Mouse (Mus musculus) heart, adult 8-10 months (tissue): ENCODE measurements around the gene Fem1b. TPM values are rescaled to one million over a fixed set of nuclear protein-coding genes. Genes with fewer than 3 reads are reported as not detected.
"Not testable (repeated sequence)": the region's sequence is repeated elsewhere in the genome, so short reads cannot be mapped to it uniquely, and the experiment has no call there.

Experiments
- DNase-seq: peaks from one replicate; pipeline ENCODE4 v3.0.0; 2022; ENCODE audit warnings: low spot score
- total RNA-seq, 4 experiments: library from RNA; stranded (reverse); gene quantifications; 2 replicates each; pipeline ENCODE4 v1.2.4; 2022

Gene Fem1b
- 10 to 100 TPM; 13.7 to 14.5 (median 14.1) TPM for total RNA-seq

- peak; percentile 91 for DNase-seq
These were observed at the start of gene Fem1b for GRCm38 (mm10) chr9:62811516-62812121. Gene Fem1b, minus strand, starts transcription at chr9:62811934.

GRCm38 (mm10) chr9:62860866-62861265, 49.1 kb upstream of the Fem1b start:
- DNase-seq = no peak

DNA sequence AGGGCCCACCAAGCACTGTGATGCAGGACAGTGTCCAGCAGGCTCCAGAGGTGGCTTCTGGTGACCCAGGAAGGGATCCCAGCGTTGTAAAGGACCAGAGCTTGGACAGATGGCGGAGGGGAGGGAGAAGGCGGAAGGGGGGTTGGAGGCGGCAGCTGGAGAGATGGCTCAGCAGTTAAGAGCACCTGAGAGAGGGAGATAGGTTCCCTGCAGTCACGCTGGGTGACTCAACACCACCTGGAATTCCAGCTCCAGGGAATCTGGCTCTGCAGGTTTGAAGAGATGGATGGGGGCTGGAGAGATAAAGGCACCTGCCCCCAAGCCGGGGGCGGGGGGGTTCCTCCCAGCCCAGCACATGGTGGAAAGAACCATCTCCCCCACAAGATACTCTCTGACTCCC, 48.4 kb upstream of the Fem1b start:
- DNase-seq = not testable (repeated sequence)

- DNase-seq = no peak
These were observed 46.7 kb upstream of the Fem1b start for GRCm38 (mm10) chr9:62858266-62859019.

DNA sequence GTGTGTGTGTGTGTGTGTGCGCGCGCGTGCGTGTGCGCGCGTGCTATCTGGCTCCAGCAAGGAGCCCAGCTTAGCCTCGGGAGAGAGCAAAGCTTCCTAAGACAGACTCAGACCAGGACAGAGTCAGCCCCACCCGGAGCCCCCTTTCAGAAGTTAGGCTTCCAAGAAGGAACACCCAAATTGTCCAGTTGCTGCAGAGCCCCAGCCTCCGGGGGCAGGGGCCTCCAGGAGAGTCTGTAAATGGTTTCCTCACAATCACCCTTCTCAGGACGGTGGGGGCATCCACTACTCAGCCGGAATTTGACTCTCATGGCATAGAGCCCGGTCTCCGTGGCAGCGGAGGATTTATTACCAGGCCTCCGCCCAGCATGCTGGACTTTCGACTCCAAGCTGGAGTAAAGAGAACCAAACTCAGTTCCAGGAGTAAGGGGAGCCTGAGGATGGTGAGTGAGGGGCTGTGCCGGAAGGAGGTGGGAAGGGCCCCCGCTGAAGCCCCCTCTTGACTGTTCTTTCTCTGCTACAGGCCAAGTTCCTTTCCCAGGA, 46.1 kb upstream of the Fem1b start, which contains the start of gene Calml4:
TSS of gene Calml4 (plus strand) at position 362 of the 543 bp plus-strand sequence.
- peak; percentile 66 for DNase-seq

GRCm38 (mm10) chr9:62857216-62857615, 45.5 kb upstream of the Fem1b start:
- peak; percentile 45 for DNase-seq

DNA sequence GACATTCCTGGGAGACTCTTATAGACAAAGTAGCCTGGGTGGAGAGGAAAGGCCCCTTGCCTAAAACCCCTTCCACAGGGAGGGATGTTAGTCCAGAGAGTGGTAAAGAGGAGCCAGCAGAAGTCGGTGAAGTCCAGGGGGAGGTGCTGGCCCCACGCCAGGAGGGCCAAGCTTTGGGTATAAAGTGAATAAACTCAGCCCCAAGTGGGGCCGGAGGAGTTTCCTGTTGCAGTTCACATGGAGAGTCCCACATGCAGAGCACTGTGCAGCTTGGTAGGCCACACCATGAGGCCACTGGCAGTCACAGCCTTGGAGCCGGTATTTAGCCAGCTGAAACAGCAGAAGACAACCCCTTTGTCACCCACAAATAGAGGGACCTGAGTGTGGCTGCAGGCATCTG, 42.7 kb upstream of the Fem1b start:
- no peak for DNase-seq

DNA sequence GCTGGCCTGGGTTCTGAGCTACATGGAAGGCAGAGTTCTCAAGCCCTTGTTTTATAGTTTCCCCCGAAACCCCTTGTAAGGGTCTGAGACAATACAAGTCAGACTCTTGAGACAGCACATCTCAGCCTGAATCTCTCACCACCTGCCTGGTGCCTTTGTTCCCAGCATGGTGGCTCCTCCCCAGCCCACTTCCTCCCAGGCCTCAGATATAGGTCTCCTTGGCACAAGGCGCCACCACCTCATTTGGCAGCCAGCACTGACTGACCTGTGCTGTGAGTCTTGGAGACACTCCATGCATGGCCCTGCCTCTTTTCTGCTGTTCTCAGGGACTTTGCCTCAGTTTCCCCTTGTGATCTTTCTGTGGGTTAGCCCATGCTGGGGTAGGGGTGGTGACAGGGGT, 39.8 kb upstream of the Fem1b start:
- DNase-seq = no peak

- DNase-seq = no peak
These were observed 36.9 kb upstream of the Fem1b start for GRCm38 (mm10) chr9:62848641-62849040.

- peak; percentile 89 for DNase-seq
These were observed 36.0 kb upstream of the Fem1b start for GRCm38 (mm10) chr9:62847694-62848093.

DNA sequence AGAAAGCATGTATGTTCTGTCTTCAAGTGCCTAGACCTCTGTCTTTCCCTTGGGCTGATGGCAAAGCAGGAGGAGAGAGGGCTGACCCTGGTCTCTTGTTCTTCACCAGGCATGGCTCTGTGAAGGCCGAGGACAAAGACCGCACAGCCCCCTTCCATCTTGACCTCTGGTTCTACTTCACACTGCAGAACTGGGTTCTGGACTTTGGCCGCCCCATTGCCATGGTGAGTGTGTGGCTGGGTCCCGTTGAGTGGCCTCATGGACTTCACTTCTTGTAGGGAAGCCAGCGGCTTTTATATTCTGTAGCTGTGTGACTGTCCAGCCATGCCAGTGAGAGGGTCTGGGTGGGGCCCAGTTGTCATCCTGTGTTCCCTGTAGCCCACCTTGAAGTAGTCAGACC, 32.7 kb upstream of the Fem1b start:
- DNase-seq = no peak

GRCm38 (mm10) chr9:62843356-62844024, 31.8 kb upstream of the Fem1b start:
- DNase-seq = no peak

DNA sequence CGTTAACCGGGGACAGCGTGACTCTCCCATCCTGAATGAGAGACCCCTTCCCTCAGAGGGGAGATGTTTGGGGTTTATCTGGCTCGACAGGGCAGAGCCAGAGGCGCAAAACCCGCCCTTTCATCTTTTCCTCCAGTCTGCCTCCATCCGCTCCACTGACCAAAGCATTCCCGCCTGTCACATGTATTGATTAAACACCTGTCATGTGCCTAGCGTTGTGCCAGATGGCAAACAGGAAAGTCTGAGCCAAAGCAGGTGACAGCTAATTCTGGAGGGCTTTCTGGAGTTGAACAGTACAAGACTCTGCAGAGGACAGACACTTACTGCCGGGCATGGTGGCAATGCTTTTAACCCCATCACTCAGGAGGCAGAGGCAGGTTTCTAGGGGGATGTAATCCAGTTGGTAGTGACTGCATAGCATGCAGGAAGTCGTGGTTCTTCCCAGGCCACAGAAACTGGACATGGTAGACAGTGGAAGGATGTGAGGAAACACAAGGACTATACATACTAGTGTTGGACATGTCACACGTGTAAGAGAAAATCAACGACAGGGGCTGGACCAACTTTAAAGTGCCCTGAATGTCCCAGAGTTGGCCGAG, 27.5 kb upstream of the Fem1b start:
- DNase-seq = no peak

DNA sequence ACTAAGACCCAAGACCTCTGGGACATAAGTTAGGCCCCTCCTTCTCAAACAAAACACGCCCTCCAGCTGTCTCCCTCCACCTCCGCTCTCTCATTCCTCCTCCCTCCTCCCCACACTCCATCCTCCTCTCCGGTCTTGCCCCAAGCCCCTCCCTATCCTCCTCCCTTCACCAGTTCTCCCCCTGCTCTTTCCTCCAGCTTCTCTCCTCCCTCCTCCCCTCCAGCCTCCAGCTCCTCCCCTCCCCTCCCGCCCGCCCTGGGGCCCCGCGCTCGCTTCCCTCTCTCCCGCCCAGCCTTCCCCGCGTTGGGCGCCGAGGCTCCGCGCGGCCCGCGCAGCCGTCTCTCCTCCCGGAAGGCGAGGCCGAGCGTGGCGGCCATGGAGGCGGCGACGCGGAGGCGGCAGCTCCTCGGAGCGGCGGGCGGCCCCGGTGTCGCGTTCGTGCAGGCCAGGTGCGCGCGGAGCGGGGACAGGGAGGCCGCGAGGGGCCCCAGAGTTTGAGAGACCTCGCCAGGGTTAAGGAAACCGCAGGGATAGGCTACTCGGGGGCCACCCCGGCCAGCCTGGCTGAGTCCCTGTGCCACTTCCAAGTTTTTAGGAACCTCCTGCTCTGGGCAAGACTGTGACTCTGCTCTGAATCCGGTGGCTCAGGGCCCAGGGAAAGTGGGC, 26.9 kb upstream of the Fem1b start, which contains the start of gene Cln6:
TSS of gene Cln6 (plus strand) at position 280 of the 666 bp plus-strand sequence.
- peak; percentile 74 for DNase-seq

- DNase-seq = no peak
These were observed 26.4 kb upstream of the Fem1b start for GRCm38 (mm10) chr9:62838146-62838505.

DNA sequence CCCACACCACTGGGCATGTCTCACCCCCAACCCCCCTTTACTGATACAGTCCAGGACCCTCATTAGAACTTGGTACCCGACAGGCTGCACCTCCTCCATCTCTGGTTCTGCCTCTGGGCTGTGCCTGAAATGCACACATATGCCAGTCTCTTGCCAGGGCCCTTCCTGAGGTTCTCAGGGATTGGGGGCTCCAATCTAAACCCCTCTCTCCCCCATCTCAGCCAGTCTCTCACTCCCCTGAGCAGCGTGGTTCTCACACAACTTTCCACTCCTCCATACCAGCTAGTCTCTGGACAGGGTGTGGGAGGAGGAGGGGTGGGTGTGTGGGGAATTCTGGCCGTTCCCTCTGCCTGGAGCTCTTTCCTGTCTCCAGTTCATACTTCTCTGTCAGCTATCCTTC, 25.9 kb upstream of the Fem1b start:
- no peak for DNase-seq

DNA sequence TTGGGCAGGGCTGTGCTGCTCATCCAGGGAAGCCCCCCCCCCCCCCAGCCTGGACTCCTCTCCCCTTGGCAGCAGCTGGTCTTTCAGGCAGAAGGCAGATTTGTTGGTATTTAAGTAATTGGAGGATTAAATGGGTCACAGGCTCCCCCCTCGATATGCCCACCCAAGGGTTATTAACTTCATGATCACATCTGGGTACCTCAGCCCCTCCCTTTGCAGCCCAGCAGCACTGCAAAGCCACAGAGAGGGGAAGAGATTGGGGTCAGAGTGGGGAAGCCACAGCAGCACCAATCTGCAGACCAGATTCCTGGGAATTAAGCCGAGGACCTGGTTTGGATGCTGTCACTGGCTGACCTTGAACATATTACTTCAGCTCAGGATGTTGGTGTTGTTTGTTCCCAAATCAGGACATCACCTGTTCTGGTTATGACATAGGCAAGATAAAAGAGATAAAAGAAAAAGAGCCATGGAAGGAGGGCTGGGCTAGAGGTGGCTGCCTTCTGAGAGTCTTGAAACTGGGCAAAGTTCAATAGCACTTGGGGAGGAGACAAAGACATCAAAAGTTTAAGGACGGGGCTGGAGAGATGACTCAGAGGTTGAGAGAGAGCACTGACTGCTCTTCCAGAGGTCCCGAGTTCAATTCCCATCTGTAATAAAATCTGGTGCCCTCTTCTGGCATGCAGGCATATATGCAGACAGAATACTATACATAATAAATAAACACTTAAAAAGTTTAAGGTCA, 24.1 kb upstream of the Fem1b start:
- DNase-seq = no peak

DNA sequence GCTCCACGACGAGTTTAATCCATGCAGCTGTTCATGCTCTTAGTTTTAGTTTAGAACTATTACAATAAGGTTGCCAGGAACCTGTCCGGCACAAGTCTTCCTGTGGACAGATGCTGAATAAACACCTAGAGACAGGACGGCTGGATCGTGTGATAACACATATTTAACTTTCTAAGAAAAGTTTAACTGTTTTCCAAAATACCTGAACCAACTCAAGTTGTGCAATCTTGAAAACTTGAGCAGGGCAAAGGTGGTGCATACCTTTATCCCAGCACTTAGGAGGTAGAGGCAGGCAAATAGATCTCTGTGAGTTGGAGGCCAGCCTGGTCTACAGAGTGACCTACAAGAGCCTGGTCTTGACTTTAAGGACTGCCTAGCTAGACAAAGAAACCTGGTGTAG, 23.2 kb upstream of the Fem1b start:
- no peak for DNase-seq

- no peak for DNase-seq
These were observed 18.1 kb upstream of the Fem1b start for GRCm38 (mm10) chr9:62829877-62830276.

DNA sequence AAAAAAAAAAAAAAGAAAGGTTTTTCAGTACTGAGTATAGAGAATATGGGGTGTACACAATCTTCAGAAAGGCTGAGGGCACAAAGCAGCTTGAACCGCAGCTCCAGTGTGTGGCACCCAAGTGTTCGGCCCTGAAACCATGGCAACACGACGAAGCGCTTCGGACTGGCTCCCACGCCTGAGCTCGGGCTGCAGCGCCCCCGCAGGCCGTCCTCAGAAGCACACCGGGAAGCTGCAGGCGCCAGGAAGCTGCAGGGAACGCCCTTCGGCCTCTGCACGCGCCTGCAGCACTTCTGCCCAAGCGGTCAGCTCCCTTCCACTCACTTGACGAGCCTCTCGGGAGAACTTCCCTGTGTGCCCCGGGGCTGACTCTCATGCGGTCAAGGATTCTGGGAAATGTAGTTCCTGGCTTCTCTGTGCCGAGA, 16.9 kb upstream of the Fem1b start:
- peak; percentile 96 for DNase-seq
